Mouse (Mus musculus): ENCODE results near the gene Apol6.

- TF ChIP-seq CTCF (conservative IDR thresholded peaks at IDR 0.05 in 1 of 2, IDR thresholded peaks at IDR 0.05 in 1 of 2; ENCODE audit: low read depth in 2 of 2, low read length in 2 of 2) (no peak), SMC3 (IDR thresholded peaks at IDR 0.05; ENCODE audit: low read depth, low read length) (no peak)
Observed at GRCm38 (mm10) chr15:77056001-77056790, 11.7 kb downstream of the Apol6 start.

Data from CH12.LX (cell line).